Mouse (Mus musculus): ENCODE measurements around the gene Irf6.

DNA sequence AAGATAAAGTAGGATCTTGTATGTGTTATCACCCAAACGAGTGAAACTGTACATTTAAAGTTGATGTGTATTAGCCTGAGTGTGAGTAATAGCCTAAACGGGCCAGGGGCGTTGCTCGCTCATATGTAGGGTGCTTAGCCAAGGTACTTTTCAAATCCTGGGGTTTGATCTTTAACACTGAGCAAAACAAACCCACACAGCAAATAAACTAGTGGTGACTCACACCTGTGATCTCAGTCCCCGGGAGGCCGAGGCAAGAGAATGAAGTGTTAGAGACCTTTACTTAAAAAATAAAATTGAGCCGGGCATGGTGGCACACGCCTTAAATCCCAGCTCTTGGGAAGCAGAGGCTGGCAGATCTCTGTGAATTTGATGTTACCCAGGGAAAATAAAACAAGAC, 22.1 kb upstream of the Irf6 start:
- TF ChIP-seq CTCF (IDR thresholded peaks at IDR 0.05; ENCODE audit: borderline replicate concordance, insufficient read depth, low read length) (no peak), POLR2A (IDR thresholded peaks at IDR 0.05; ENCODE audit: low read depth, low read length) (no peak)

All from embryonic fibroblast, embryonic 13.5 days (primary cell).